Mouse (Mus musculus) forebrain, embryonic 15.5 days (tissue): Measurements from ENCODE around the gene Pdik1l. TPM values are rescaled to one million over a fixed set of nuclear protein-coding genes. Genes with fewer than 3 reads are reported as not detected.
"Not testable (repeated sequence)": the region's sequence is repeated elsewhere in the genome, so short reads cannot be mapped to it uniquely, and the experiment has no call there.

ENCODE experiments used
- ATAC-seq: fragments of 200-750 bp; cut with Nextera tagmentation; replicated peaks from 2 replicates; pipeline ENCODE4 v1.8.0; 2017; ENCODE audit warnings: mild to moderate bottlenecking, moderate TSS enrichment, moderate library complexity
- H3K27ac ChIP-seq: fragments of 300-500 bp; sonication (generic); replicated peaks from 2 replicates; pipeline ENCODE4 v1.5.1; 2015; ENCODE audit warnings: mild to moderate bottlenecking, inconsistent platforms
- H3K27me3 ChIP-seq: fragments of 300-500 bp; sonication (generic); 2 replicates; pipeline ENCODE4 v1.6.1; 2015; ENCODE audit warnings: inconsistent platforms
- H3K36me3 ChIP-seq: fragments of 300-500 bp; sonication (generic); 2 replicates; pipeline ENCODE4 v1.6.1; 2015; ENCODE audit warnings: mild to moderate bottlenecking, inconsistent platforms
- H3K4me1 ChIP-seq: fragments of 300-500 bp; sonication (generic); 2 replicates; pipeline ENCODE4 v1.6.1; 2015; ENCODE audit warnings: inconsistent platforms
- H3K4me2 ChIP-seq: fragments of 300-500 bp; sonication (generic); replicated peaks from 2 replicates; pipeline ENCODE4 v1.6.1; 2015; ENCODE audit warnings: mild to moderate bottlenecking, inconsistent platforms
- H3K4me3 ChIP-seq: fragments of 300-500 bp; sonication (generic); 2 replicates; pipeline ENCODE4 v1.5.1; 2015; ENCODE audit warnings: mild to moderate bottlenecking, inconsistent platforms
- H3K9ac ChIP-seq: fragments of 300-500 bp; sonication (generic); replicated peaks from 2 replicates; pipeline ENCODE4 v1.6.1; 2015; ENCODE audit warnings: mild to moderate bottlenecking, inconsistent platforms
- H3K9me3 ChIP-seq: fragments of 300-500 bp; sonication (generic); 2 replicates; pipeline ENCODE4 v1.6.1; 2016; ENCODE audit warnings: inconsistent platforms
- WGBS: fragments of 180-500 bp; shearing (Covaris S2); methylation state at CpG from one replicate; pipeline ENCODE4 v1.1.7; 2015; ENCODE audit warnings: mixed read lengths; 5-methylcytosine and 5-hydroxymethylcytosine counted together
- polyA plus RNA-seq: library from polyadenylated mRNA; unstranded; fragments of >200 nt; fragmentation: Nextera tagmentation; extraction: Ambion mirVana; gene quantifications from 2 replicates; pipeline ENCODE4 v1.2.1, GENCODE M21; 2015

The Pdik1l gene
- polyA plus RNA-seq, 1 experiment from 2014 or later: 41.0 TPM

- no peak overlapping the region for H3K4me2 ChIP-seq
- no peak overlapping the region for H3K4me3 ChIP-seq
- no peak overlapping the region for H3K9ac ChIP-seq
- peaks cover 22% of the 10 kb centered on the region for H3K36me3 ChIP-seq
- no peak overlapping the region for H3K27ac ChIP-seq
- no peaks in the 10 kb centered on the region for H3K9me3 ChIP-seq
- no peaks in the 10 kb centered on the region for H3K4me1 ChIP-seq
- no peak for ATAC-seq
- H3K27me3 ChIP-seq: no peaks in the 10 kb centered on the region
- WGBS: 29% methylated on average over 13 of the region's 13 CpGs
Measured at GRCm38 (mm10) chr4:134272731-134273416, 14.8 kb downstream of the Pdik1l start.

GRCm38 (mm10) chr4:134271979-134272378 lies 15.7 kb downstream of the Pdik1l start:
- Histone ChIP-seq H3K4me2 (no peak overlapping the region), H3K27me3 (no peaks in the 10 kb centered on the region), H3K9me3 (no peaks in the 10 kb centered on the region), H3K36me3 (peaks cover 13% of the 10 kb centered on the region), H3K9ac (no peak overlapping the region), H3K4me1 (no peaks in the 10 kb centered on the region), H3K27ac (no peak overlapping the region), H3K4me3 (no peak overlapping the region)
- no peak for ATAC-seq
- WGBS: 82% methylated on average over 7 of the region's 7 CpGs

- not testable (repeated sequence) for H3K4me3 ChIP-seq, H3K36me3 ChIP-seq, H3K27me3 ChIP-seq, H3K9me3 ChIP-seq, H3K9ac ChIP-seq, ATAC-seq, H3K4me2 ChIP-seq, H3K4me1 ChIP-seq, H3K27ac ChIP-seq
Measured at GRCm38 (mm10) chr4:134269622-134270021, 18.1 kb downstream of the Pdik1l start.

GRCm38 (mm10) chr4:134268102-134268655 lies 19.5 kb downstream of the Pdik1l start:
- H3K27ac ChIP-seq: no peak overlapping the region
- WGBS: 87% methylated on average over 19 of the region's 19 CpGs
- H3K4me1 ChIP-seq: no peaks in the 10 kb centered on the region
- H3K9ac ChIP-seq: no peak overlapping the region
- H3K4me3 ChIP-seq: no peak overlapping the region
- no peaks in the 10 kb centered on the region for H3K36me3 ChIP-seq
- ATAC-seq: no peak
- no peaks in the 10 kb centered on the region for H3K27me3 ChIP-seq
- H3K9me3 ChIP-seq: no peaks in the 10 kb centered on the region
- no peak overlapping the region for H3K4me2 ChIP-seq

- no peak overlapping the region for H3K4me2 ChIP-seq
- no peak overlapping the region for H3K27ac ChIP-seq
- H3K9me3 ChIP-seq: no peaks in the 10 kb centered on the region
- no peaks in the 10 kb centered on the region for H3K36me3 ChIP-seq
- no peak overlapping the region for H3K4me3 ChIP-seq
- no peak overlapping the region for H3K9ac ChIP-seq
- no peaks in the 10 kb centered on the region for H3K27me3 ChIP-seq
- no peak for ATAC-seq
- no peaks in the 10 kb centered on the region for H3K4me1 ChIP-seq
- 72% methylated on average over 9 of the region's 9 CpGs for WGBS
Measured at GRCm38 (mm10) chr4:134265860-134266585, 21.7 kb downstream of the Pdik1l start.

GRCm38 (mm10) chr4:134263191-134263590 lies 24.5 kb downstream of the Pdik1l start:
- H3K9ac ChIP-seq: no peak overlapping the region
- H3K27ac ChIP-seq: no peak overlapping the region
- no peak overlapping the region for H3K4me3 ChIP-seq
- no peaks in the 10 kb centered on the region for H3K36me3 ChIP-seq
- no peak for ATAC-seq
- no peaks in the 10 kb centered on the region for H3K27me3 ChIP-seq
- 39% methylated on average over 6 of the region's 6 CpGs for WGBS
- no peak overlapping the region for H3K4me2 ChIP-seq
- H3K9me3 ChIP-seq: no peaks in the 10 kb centered on the region
- H3K4me1 ChIP-seq: no peaks in the 10 kb centered on the region

GRCm38 (mm10) chr4:134258354-134258753 lies 29.3 kb downstream of the Pdik1l start:
- no peak overlapping the region for H3K9ac ChIP-seq
- no peak overlapping the region for H3K4me2 ChIP-seq
- no peak overlapping the region for H3K4me3 ChIP-seq
- no peak for ATAC-seq
- H3K36me3 ChIP-seq: no peaks in the 10 kb centered on the region
- H3K4me1 ChIP-seq: peaks cover 3% of the 10 kb centered on the region; the same call in 1 of the 2 replicates
- 64% methylated on average over 11 of the region's 11 CpGs for WGBS
- H3K27ac ChIP-seq: no peak overlapping the region
- no peaks in the 10 kb centered on the region for H3K9me3 ChIP-seq
- H3K27me3 ChIP-seq: peaks cover 19% of the 10 kb centered on the region

- H3K4me1 ChIP-seq: peaks cover 3% of the 10 kb centered on the region; the same call in 1 of the 2 replicates
- no peak overlapping the region for H3K4me2 ChIP-seq
- ATAC-seq: no peak
- H3K9me3 ChIP-seq: no peaks in the 10 kb centered on the region
- no peaks in the 10 kb centered on the region for H3K36me3 ChIP-seq
- no peak overlapping the region for H3K9ac ChIP-seq
- WGBS: 17% methylated on average over 11 of the region's 11 CpGs
- H3K4me3 ChIP-seq: no peak overlapping the region
- peaks cover 28% of the 10 kb centered on the region for H3K27me3 ChIP-seq
- no peak overlapping the region for H3K27ac ChIP-seq
Measured at GRCm38 (mm10) chr4:134257198-134258009, 30.3 kb downstream of the Pdik1l start.

- peaks cover 11% of the 10 kb centered on the region for H3K4me1 ChIP-seq
- H3K27ac ChIP-seq: no peak overlapping the region
- ATAC-seq: no peak
- no peak overlapping the region for H3K4me2 ChIP-seq
- peaks cover 36% of the 10 kb centered on the region for H3K27me3 ChIP-seq
- no peaks in the 10 kb centered on the region for H3K36me3 ChIP-seq
- 17% methylated on average over 18 of the region's 19 CpGs for WGBS
- H3K4me3 ChIP-seq: no peak overlapping the region
- H3K9me3 ChIP-seq: no peaks in the 10 kb centered on the region
- H3K9ac ChIP-seq: no peak overlapping the region
Measured at GRCm38 (mm10) chr4:134256407-134257197, 31.1 kb downstream of the Pdik1l start.

- Histone ChIP-seq H3K9ac (no peak overlapping the region), H3K27me3 (peaks cover 42% of the 10 kb centered on the region), H3K27ac (no peak overlapping the region), H3K4me3 (no peak overlapping the region), H3K36me3 (no peaks in the 10 kb centered on the region), H3K9me3 (no peaks in the 10 kb centered on the region), H3K4me1 (peaks cover 18% of the 10 kb centered on the region), H3K4me2 (no peak overlapping the region)
- 26% methylated on average over 4 of the region's 4 CpGs for WGBS
- no peak for ATAC-seq
Measured at GRCm38 (mm10) chr4:134255854-134256253, 31.8 kb downstream of the Pdik1l start.

GRCm38 (mm10) chr4:134254835-134255234 lies 32.9 kb downstream of the Pdik1l start:
- Histone ChIP-seq H3K27ac (no peak overlapping the region), H3K27me3 (peaks cover 52% of the 10 kb centered on the region), H3K9ac (no peak overlapping the region), H3K4me3 (no peak overlapping the region), H3K4me1 (peaks cover 28% of the 10 kb centered on the region), H3K9me3 (no peaks in the 10 kb centered on the region), H3K36me3 (no peaks in the 10 kb centered on the region), H3K4me2 (no peak overlapping the region)
- no peak for ATAC-seq
- WGBS: 30% methylated on average over 3 of the region's 3 CpGs
